Mouse (Mus musculus): ENCODE measurements at regions not wholly inside any gene's neighbourhood (a gene's known extent, or its start where the extent isn't known, plus 50 kb on each side); places are given as distances from the start of the nearest gene placed in this dataset.

- no peak for TF ChIP-seq POLR2A (IDR thresholded peaks at IDR 0.05; ENCODE audit: extremely low read depth, insufficient read depth, low read length)
- no peak for TF ChIP-seq CTCF (IDR thresholded peaks at IDR 0.05; ENCODE audit: low read depth, low read length)
Measured at GRCm38 (mm10) chr14:73874337-73874736, 213.3 kb downstream of the Gm21750 start.
